Mouse (Mus musculus) MEL (cell line): Measurements from ENCODE around the gene Orm2. TPM values are rescaled to one million over a fixed set of nuclear protein-coding genes. Genes with fewer than 3 reads are reported as not detected.

Source experiments
- DNase-seq: peaks from one replicate; pipeline ENCODE4 v3.0.0; 2011; ENCODE audit warnings: low read depth, low spot score
- H3K27ac ChIP-seq: 2 replicates; pipeline ENCODE4 v1.5.1; 2012; ENCODE audit warnings: low read depth, mild to moderate bottlenecking, control low read depth, low read length, moderate library complexity; ENCODE audit not compliant: control insufficient read depth
- H3K27me3 ChIP-seq, 2 experiments: fragments of 150-350 bp in 1 of 2; sonication (generic) in 1 of 2; 2 replicates each; pipeline ENCODE4 v1.6.1; 2012; ENCODE audit warnings: low read length in 2 of 2, mild to moderate bottlenecking in 2 of 2, improper control_type of control experiment in 1 of 2, moderate library complexity in 1 of 2; ENCODE audit not compliant: insufficient read depth in 2 of 2, control insufficient read depth in 1 of 2
- H3K36me3 ChIP-seq, 2 experiments: 2 replicates each; pipeline ENCODE4 v1.6.1; 2012 to 2014; ENCODE audit warnings: low read length in 2 of 2, improper control_type of control experiment in 1 of 2, inconsistent platforms in 1 of 2, mild to moderate bottlenecking in 1 of 2; ENCODE audit not compliant: insufficient read depth in 2 of 2, control insufficient read depth in 1 of 2
- H3K4me1 ChIP-seq, 2 experiments: fragments of 150-350 bp in 1 of 2; sonication (generic) in 1 of 2; 2 replicates each; pipeline ENCODE4 v1.6.1; 2012; ENCODE audit warnings: low read length in 2 of 2, improper control_type of control experiment in 1 of 2, mild to moderate bottlenecking in 1 of 2; ENCODE audit not compliant: insufficient read depth in 2 of 2, control insufficient read depth in 1 of 2
- H3K4me3 ChIP-seq, 2 experiments: fragments of 150-350 bp in 1 of 2; sonication (generic) in 1 of 2; 2 replicates each; pipeline ENCODE4 v1.5.1; 2012; ENCODE audit warnings: low read depth in 2 of 2, low read length in 2 of 2, mild to moderate bottlenecking in 2 of 2, moderate library complexity in 2 of 2, control low read depth in 1 of 2, improper control_type of control experiment in 1 of 2; ENCODE audit not compliant: control insufficient read depth in 1 of 2, insufficient read depth in 1 of 2
- H3K79me2 ChIP-seq: 2 replicates; pipeline ENCODE4 v1.6.1; 2012; ENCODE audit warnings: mild to moderate bottlenecking, low read length, moderate library complexity; ENCODE audit not compliant: control insufficient read depth, poor library complexity, insufficient read depth
- H3K9ac ChIP-seq: 2 replicates; pipeline ENCODE4 v1.6.1; 2012; ENCODE audit warnings: low read depth, mild to moderate bottlenecking, control low read depth, low read length, moderate library complexity; ENCODE audit not compliant: control insufficient read depth, poor library complexity, severe bottlenecking
- H3K9me3 ChIP-seq: fragments of 150-350 bp; sonication (generic); replicated peaks from 2 replicates; pipeline ENCODE4 v1.6.1; 2012; ENCODE audit warnings: mild to moderate bottlenecking, low read length, improper control_type of control experiment, moderate library complexity; ENCODE audit not compliant: insufficient read depth
- CTCF ChIP-seq, 3 experiments: IDR thresholded peaks in 2 of 3; conservative IDR thresholded peaks in 1 of 3; 2 replicates each; pipeline ENCODE4 v1.5.1; 2011 to 2012; ENCODE audit warnings: low read length in 3 of 3, low read depth in 2 of 3, mild to moderate bottlenecking in 2 of 3, improper control_type of control experiment in 1 of 3, inconsistent platforms in 1 of 3, mixed read lengths in 1 of 3, moderate library complexity in 1 of 3; ENCODE audit not compliant: control insufficient read depth in 1 of 3, insufficient read depth in 1 of 3, poor library complexity in 1 of 3, severe bottlenecking in 1 of 3
- ELF1 ChIP-seq: IDR thresholded peaks from 2 replicates; pipeline ENCODE4 v1.6.1; 2014; ENCODE audit warnings: low read depth, mild to moderate bottlenecking, inconsistent platforms, low read length, improper control_type of control experiment, moderate library complexity
- EP300 ChIP-seq, 2 experiments: IDR thresholded peaks; 2 replicates each; pipeline ENCODE4 v1.6.1; 2011; ENCODE audit warnings: improper control_type of control experiment in 2 of 2, low read length in 2 of 2, low read depth in 1 of 2, mild to moderate bottlenecking in 1 of 2
- ETS1 ChIP-seq: IDR thresholded peaks from 2 replicates; pipeline ENCODE4 v1.6.1; 2012; ENCODE audit warnings: low read depth, mild to moderate bottlenecking, inconsistent platforms, low read length, improper control_type of control experiment, moderate library complexity
- KAT2A ChIP-seq: conservative IDR thresholded peaks from 2 replicates; pipeline ENCODE4 v1.6.1; 2012; ENCODE audit warnings: low read depth, low read length, improper control_type of control experiment, inconsistent platforms
- MXI1 ChIP-seq: IDR thresholded peaks from 2 replicates; pipeline ENCODE4 v1.6.1; 2011; ENCODE audit warnings: mild to moderate bottlenecking, low read depth, low read length, improper control_type of control experiment
- MYB ChIP-seq: IDR thresholded peaks from 2 replicates; pipeline ENCODE4 v1.6.1; 2011; ENCODE audit warnings: mild to moderate bottlenecking, low read depth, low read length, improper control_type of control experiment
- MYC ChIP-seq: IDR thresholded peaks from 2 replicates; pipeline ENCODE4 v1.6.1; 2011; ENCODE audit warnings: low read depth, mild to moderate bottlenecking, low read length, improper control_type of control experiment, moderate library complexity
- POLR2AphosphoS5 ChIP-seq: IDR thresholded peaks from 2 replicates; pipeline ENCODE4 v1.6.1; 2012; ENCODE audit warnings: low read depth, borderline replicate concordance, mild to moderate bottlenecking, inconsistent platforms, low read length, moderate library complexity, mixed read lengths
- RCOR1 ChIP-seq: IDR thresholded peaks from 2 replicates; pipeline ENCODE4 v1.6.1; 2012; ENCODE audit warnings: low read depth, mild to moderate bottlenecking, inconsistent platforms, low read length, improper control_type of control experiment
- SMC3 ChIP-seq: IDR thresholded peaks from 2 replicates; pipeline ENCODE4 v1.6.1; 2011; ENCODE audit warnings: low read depth, low read length, improper control_type of control experiment
- UBTF ChIP-seq: IDR thresholded peaks from 2 replicates; pipeline ENCODE4 v1.6.1; 2012; ENCODE audit warnings: low read depth, mild to moderate bottlenecking, inconsistent platforms, low read length, improper control_type of control experiment, moderate library complexity, borderline replicate concordance; ENCODE audit not compliant: insufficient read depth
- USF2 ChIP-seq, 2 experiments: IDR thresholded peaks; 2 replicates each; pipeline ENCODE4 v1.6.1; 2011 to 2012; ENCODE audit warnings: improper control_type of control experiment in 2 of 2, low read length in 2 of 2, borderline replicate concordance in 1 of 2, inconsistent platforms in 1 of 2, low read depth in 1 of 2, mild to moderate bottlenecking in 1 of 2; ENCODE audit not compliant: insufficient read depth in 1 of 2
- polyA plus RNA-seq, 2 experiments: library from polyadenylated mRNA; stranded (reverse) in 1 of 2; unstranded in 1 of 2; fragments of >175 nt in 1 of 2; fragments of >200 nt in 1 of 2; gene quantifications; 2 replicates each; pipeline versions ENCODE4 v1.2.1 to v1.2.4; 2012; ENCODE audit warnings: low replicate concordance in 2 of 2, low read depth in 1 of 2; ENCODE audit not compliant: insufficient read length in 2 of 2, insufficient read depth in 1 of 2, missing spikeins in 1 of 2
- total RNA-seq: library from RNA; depleted of rRNA; stranded (reverse); fragments of 300-350 nt; gene quantifications from 2 replicates; pipeline ENCODE4 v1.2.3, GENCODE M21; 2012

The Orm2 gene
- total and polyA plus RNA-seq, 3 experiments: not detected

- H3K9ac ChIP-seq: no peak overlapping the region
- H3K36me3 ChIP-seq: peaks cover 0 to 5% of the 10 kb centered on the region in 2 experiments; a peak in 3 of 4 replicates
- H3K9me3 ChIP-seq: no peaks in the 10 kb centered on the region
- no peak for TF ChIP-seq MYB
- peak; percentile 56; the same call in 1 of the 2 replicates for TF ChIP-seq ELF1
- H3K27ac ChIP-seq: no peak overlapping the region
- no peaks in the 10 kb centered on the region for H3K79me2 ChIP-seq
- no peaks in the 10 kb centered on the region for H3K27me3 ChIP-seq
- no peak overlapping the region for H3K4me3 ChIP-seq
- peak; percentile 47 for DNase-seq
- H3K4me1 ChIP-seq: peaks cover 0 to 9% of the 10 kb centered on the region in 2 experiments; a peak in 2 of 4 replicates
Measured at GRCm38 (mm10) chr4:63391322-63391721, 29.1 kb downstream of the Orm2 start.

- no peak for DNase-seq
- H3K4me1 ChIP-seq: peaks cover 3 to 42% of the 10 kb centered on the region in 2 experiments; a peak in 3 of 4 replicates
- no peak overlapping the region for H3K9ac ChIP-seq
- H3K79me2 ChIP-seq: no peaks in the 10 kb centered on the region
- H3K27me3 ChIP-seq: no peaks in the 10 kb centered on the region
- H3K9me3 ChIP-seq: no peaks in the 10 kb centered on the region
- TF ChIP-seq SMC3 (no peak), UBTF (no peak), POLR2AphosphoS5 (no peak), USF2 (IDR thresholded peaks at IDR 0.05; ENCODE audit: borderline replicate concordance in 1 of 2, insufficient read depth in 1 of 2, low read depth in 1 of 2, low read length in 2 of 2) (no peak), MYB (no peak), MXI1 (no peak), KAT2A (no peak), CTCF (IDR thresholded peaks at IDR 0.05 in 2 of 3, conservative IDR thresholded peaks at IDR 0.05 in 1 of 3; ENCODE audit: control insufficient read depth in 1 of 3, insufficient read depth in 1 of 3, low read depth in 2 of 3, low read length in 3 of 3, poor library complexity in 1 of 3, severe bottlenecking in 1 of 3) (no peak), ETS1 (no peak)
- peaks cover 0 to 26% of the 10 kb centered on the region in 2 experiments; a peak in 3 of 4 replicates for H3K36me3 ChIP-seq
- H3K4me3 ChIP-seq: no peak overlapping the region
- no peak overlapping the region for H3K27ac ChIP-seq
Measured at GRCm38 (mm10) chr4:63397981-63398537, 35.8 kb downstream of the Orm2 start.

- no peaks in the 10 kb centered on the region for H3K79me2 ChIP-seq
- TF ChIP-seq MYC: no peak
- TF ChIP-seq RCOR1: no peak
- no peak for TF ChIP-seq USF2 (IDR thresholded peaks at IDR 0.05; ENCODE audit: borderline replicate concordance in 1 of 2, insufficient read depth in 1 of 2, low read depth in 1 of 2, low read length in 2 of 2)
- TF ChIP-seq EP300 (IDR thresholded peaks at IDR 0.05; ENCODE audit: low read depth in 1 of 2, low read length in 2 of 2): no peak; a peak in 1 of 4 replicates
- H3K27ac ChIP-seq: no peak overlapping the region
- H3K27me3 ChIP-seq: no peaks in the 10 kb centered on the region
- no peak overlapping the region for H3K9ac ChIP-seq
- peak; percentile 71 for DNase-seq
- H3K4me3 ChIP-seq: no peak overlapping the region
- no peaks in the 10 kb centered on the region for H3K9me3 ChIP-seq
- H3K36me3 ChIP-seq: peaks cover 0 to 27% of the 10 kb centered on the region in 2 experiments; a peak in 3 of 4 replicates
- peaks cover 3 to 45% of the 10 kb centered on the region in 2 experiments; a peak in 3 of 4 replicates for H3K4me1 ChIP-seq
Measured at GRCm38 (mm10) chr4:63398854-63399609, 36.8 kb downstream of the Orm2 start.
